14 mouse cellular contexts compared by ENCODE assay signal in genomic region chr10:25261176-25261575, GRCm38 (mm10). TPM values are rescaled to one million over a fixed set of nuclear protein-coding genes. Genes with fewer than 3 reads are reported as not detected.
A peak's percentile ranks its signal among the peaks of the same experiment; 100 is the strongest.
DNase-seq lines count a peak whose midpoint lies in the region; ATAC-seq and TF ChIP-seq lines count a peak whose summit lies in the region.
"Had no signal": no experiment of that assay in that cellular context is flagged by ENCODE, and none has a peak within 500 bp of the region (broad histone marks: within the 10 kb centered on the region; RNA-seq: fewer than 3 reads in every experiment).

No protein-coding gene starts in this region.

- DNase-seq in heart, postnatal 0 days (ENCODE audit: low spot score) = no peak
- DNase-seq in midbrain, embryonic 14.5 days = peak; percentile 31
- peak; percentile 69 for DNase-seq in retina, postnatal 1 day
- DNase-seq in urinary bladder, adult 18-20 months (ENCODE audit: low spot score in 2 of 2) = no peak
- DNase-seq: B cell, adult 2 months; cerebellum, adult 9-10 months; heart, postnatal 4 days had no signal

- H3K27me3 ChIP-seq in heart, postnatal 0 days (ENCODE audit: control insufficient read depth, insufficient read depth, low read length) = no peaks in the 10 kb centered on the region
- no peaks in the 10 kb centered on the region for H3K27me3 ChIP-seq in heart, embryonic 11.5 days (ENCODE audit: control insufficient read depth, insufficient read depth, low read length)
- H3K27me3 ChIP-seq in midbrain, embryonic 14.5 days (ENCODE audit: control insufficient read depth, insufficient read depth, low read length) = no peaks in the 10 kb centered on the region
- no peaks in the 10 kb centered on the region for H3K27me3 ChIP-seq in midbrain, embryonic 15.5 days (replicated peaks)
- H3K27me3 ChIP-seq in hindbrain, embryonic 12.5 days = no peaks in the 10 kb centered on the region
- no peaks in the 10 kb centered on the region for H3K27me3 ChIP-seq in intestine, embryonic 15.5 days (replicated peaks)
- H3K27me3 ChIP-seq: liver, embryonic 15.5 days had no signal

- TF ChIP-seq EP300 in heart, postnatal 0 days (IDR thresholded peaks at IDR 0.05; ENCODE audit: low read depth) = no peak

- no peaks in the 10 kb centered on the region for H3K4me1 ChIP-seq in heart, postnatal 0 days (ENCODE audit: control insufficient read depth, insufficient read depth)
- no peaks in the 10 kb centered on the region for H3K4me1 ChIP-seq in heart, embryonic 11.5 days (ENCODE audit: control insufficient read depth, insufficient read depth, low read length)
- no peaks in the 10 kb centered on the region for H3K4me1 ChIP-seq in midbrain, embryonic 14.5 days (ENCODE audit: control insufficient read depth, insufficient read depth, low read length)
- H3K4me1 ChIP-seq in midbrain, embryonic 15.5 days = no peaks in the 10 kb centered on the region
- 0 out of 2 replicates have a peak, but pooled peaks cover 2% of the 10 kb centered on the region for H3K4me1 ChIP-seq in hindbrain, embryonic 12.5 days
- H3K4me1 ChIP-seq in intestine, embryonic 15.5 days (replicated peaks) = no peaks in the 10 kb centered on the region
- H3K4me1 ChIP-seq: midbrain, embryonic 10.5 days had no signal

- peak; percentile 33; the same call in 1 of the 2 replicates for ATAC-seq in heart, postnatal 0 days (ENCODE audit: insufficient read depth, low read depth)
- no peak for ATAC-seq in heart, embryonic 11.5 days (replicated peaks; ENCODE audit: insufficient number of reproducible peaks, low FRiP score, low TSS enrichment)
- ATAC-seq in midbrain, embryonic 14.5 days (ENCODE audit: low FRiP score, low TSS enrichment) = no peak
- ATAC-seq in midbrain, embryonic 15.5 days (replicated peaks) = no peak
- ATAC-seq in hindbrain, embryonic 12.5 days (ENCODE audit: low FRiP score) = peak; percentile 80
- no peak for ATAC-seq in intestine, embryonic 15.5 days

- H3K9me3 ChIP-seq in heart, postnatal 0 days (replicated peaks; ENCODE audit: control insufficient read depth, low read length) = no peaks in the 10 kb centered on the region
- no peaks in the 10 kb centered on the region for H3K9me3 ChIP-seq in heart, embryonic 11.5 days (replicated peaks; ENCODE audit: control insufficient read depth, low read length)
- H3K9me3 ChIP-seq in midbrain, embryonic 14.5 days (ENCODE audit: control insufficient read depth, low read length) = no peaks in the 10 kb centered on the region
- H3K9me3 ChIP-seq in midbrain, embryonic 15.5 days = no peaks in the 10 kb centered on the region
- H3K9me3 ChIP-seq in hindbrain, embryonic 12.5 days (replicated peaks) = no peaks in the 10 kb centered on the region
- no peaks in the 10 kb centered on the region for H3K9me3 ChIP-seq in intestine, embryonic 15.5 days
- H3K9me3 ChIP-seq: G1E; liver, embryonic 15.5 days; midbrain, embryonic 10.5 days had no signal

- 53% methylated on average over 6 of the region's 6 CpGs for WGBS in heart, postnatal 0 days
- 58% methylated on average over 6 of the region's 6 CpGs for WGBS in heart, embryonic 11.5 days (ENCODE audit: insufficient replicate concordance)
- WGBS in midbrain, embryonic 14.5 days = 68% methylated on average over 6 of the region's 6 CpGs
- 56% methylated on average over 6 of the region's 6 CpGs for whole genome bisulfite sequencing in midbrain, embryonic 15.5 days
- 45% methylated on average over 6 of the region's 6 CpGs for WGBS in hindbrain, embryonic 12.5 days
- WGBS in intestine, embryonic 15.5 days = 56% methylated on average over 6 of the region's 6 CpGs

- H3K27ac ChIP-seq in heart, postnatal 0 days (ENCODE audit: low read depth) = no peak overlapping the region
- no peak overlapping the region for H3K27ac ChIP-seq in heart, embryonic 11.5 days (ENCODE audit: low read depth, low read length)
- H3K27ac ChIP-seq in midbrain, embryonic 14.5 days (replicated peaks; ENCODE audit: low read depth, low read length) = no peak overlapping the region
- H3K27ac ChIP-seq in midbrain, embryonic 15.5 days = no peak overlapping the region
- H3K27ac ChIP-seq in hindbrain, embryonic 12.5 days = no peak overlapping the region
- no peak overlapping the region for H3K27ac ChIP-seq in intestine, embryonic 15.5 days
- H3K27ac ChIP-seq: liver, embryonic 15.5 days; midbrain, embryonic 10.5 days had no signal

- no peaks in the 10 kb centered on the region for H3K36me3 ChIP-seq in heart, postnatal 0 days (replicated peaks; ENCODE audit: control insufficient read depth, insufficient read depth, low read length)
- no peaks in the 10 kb centered on the region for H3K36me3 ChIP-seq in heart, embryonic 11.5 days (ENCODE audit: control insufficient read depth, insufficient read depth, low read length)
- H3K36me3 ChIP-seq in midbrain, embryonic 14.5 days (ENCODE audit: control insufficient read depth, insufficient read depth, low read length) = no peaks in the 10 kb centered on the region
- no peaks in the 10 kb centered on the region for H3K36me3 ChIP-seq in midbrain, embryonic 15.5 days (replicated peaks)
- no peaks in the 10 kb centered on the region for H3K36me3 ChIP-seq in hindbrain, embryonic 12.5 days
- H3K36me3 ChIP-seq in intestine, embryonic 15.5 days = no peaks in the 10 kb centered on the region
- H3K36me3 ChIP-seq: G1E; midbrain, embryonic 10.5 days had no signal

- no peak overlapping the region for H3K9ac ChIP-seq in heart, postnatal 0 days (replicated peaks; ENCODE audit: low read depth, low read length)
- no peak overlapping the region for H3K9ac ChIP-seq in heart, embryonic 11.5 days (ENCODE audit: low read depth, low read length)
- H3K9ac ChIP-seq in midbrain, embryonic 14.5 days (replicated peaks; ENCODE audit: low read length) = no peak overlapping the region
- no peak overlapping the region for H3K9ac ChIP-seq in midbrain, embryonic 15.5 days
- H3K9ac ChIP-seq in hindbrain, embryonic 12.5 days = no peak overlapping the region
- no peak overlapping the region for H3K9ac ChIP-seq in intestine, embryonic 15.5 days
- H3K9ac ChIP-seq: liver, embryonic 15.5 days had no signal

- no peak overlapping the region for H3K4me3 ChIP-seq in heart, postnatal 0 days (ENCODE audit: low read depth, low read length)
- no peak overlapping the region for H3K4me3 ChIP-seq in heart, embryonic 11.5 days (ENCODE audit: low read depth, low read length)
- no peak overlapping the region for H3K4me3 ChIP-seq in midbrain, embryonic 14.5 days (replicated peaks; ENCODE audit: low read depth, low read length)
- no peak overlapping the region for H3K4me3 ChIP-seq in midbrain, embryonic 15.5 days
- H3K4me3 ChIP-seq in hindbrain, embryonic 12.5 days = no peak overlapping the region
- H3K4me3 ChIP-seq in intestine, embryonic 15.5 days (replicated peaks) = no peak overlapping the region
- H3K4me3 ChIP-seq: liver, embryonic 15.5 days; midbrain, embryonic 10.5 days had no signal

- no peak overlapping the region for H3K4me2 ChIP-seq in heart, postnatal 0 days (ENCODE audit: low read depth, low read length)
- no peak overlapping the region for H3K4me2 ChIP-seq in heart, embryonic 11.5 days
- no peak overlapping the region for H3K4me2 ChIP-seq in midbrain, embryonic 14.5 days (ENCODE audit: low read length)
- H3K4me2 ChIP-seq in midbrain, embryonic 15.5 days = no peak overlapping the region
- H3K4me2 ChIP-seq in hindbrain, embryonic 12.5 days (replicated peaks) = no peak overlapping the region
- H3K4me2 ChIP-seq in intestine, embryonic 15.5 days (replicated peaks) = no peak overlapping the region
- H3K4me2 ChIP-seq: liver, embryonic 15.5 days had no signal

- no peak for TF ChIP-seq CTCF in heart, postnatal 0 days (IDR thresholded peaks at IDR 0.05; ENCODE audit: low read depth)

RNA-seq across cellular contexts. Expression of gene Akap7, which starts 46.5 kb away (rescaled TPM):
- total RNA-seq in heart, postnatal 0 days (2014; rRNA removed; ENCODE audit: low replicate concordance) = 32.4 and 77.9 TPM in 2 replicates
- polyA plus RNA-seq in heart, postnatal 0 days (2015; fragmentation: Nextera tagmentation; extraction: Ambion mirVana) = 46.3 and 47.6 TPM in 2 replicates
- polyA plus RNA-seq in heart, embryonic 11.5 days (2014; fragmentation: Nextera tagmentation; extraction: Ambion mirVana) = 28.5 and 31.7 TPM in 2 replicates
- 35.1 and 46.1 TPM in 2 replicates for polyA plus RNA-seq in midbrain, embryonic 14.5 days (2014; fragmentation: Nextera tagmentation; extraction: Ambion mirVana)
- 38.5 and 42.4 TPM in 2 replicates for polyA plus RNA-seq in midbrain, embryonic 15.5 days (2015; fragmentation: Nextera tagmentation; extraction: Ambion mirVana)
- 22.8 TPM in 2 replicates for polyA plus RNA-seq in hindbrain, embryonic 12.5 days (2016; fragmentation: Nextera tagmentation; extraction: Ambion mirVana)
- polyA plus RNA-seq in intestine, embryonic 15.5 days (2015; fragmentation: Nextera tagmentation; extraction: Ambion mirVana) = 41.9 and 45.6 TPM in 2 replicates
- polyA plus RNA-seq: G1E had no signal

Comparison
In these comparisons a context has a peak if more than half of its experiments do, and no peak if none do; other contexts are left out.
1. ATAC-seq: peak in heart, postnatal 0 days (single experiment) and hindbrain, embryonic 12.5 days (single experiment); none in heart, embryonic 11.5 days (single experiment), midbrain, embryonic 14.5 days (single experiment), midbrain, embryonic 15.5 days (single experiment) and intestine, embryonic 15.5 days (single experiment).
2. DNase-seq: peak in midbrain, embryonic 14.5 days (single experiment) and retina, postnatal 1 day (single experiment); none in heart, postnatal 0 days (single experiment) and urinary bladder, adult 18-20 months (0 of 2).